Mouse (Mus musculus) small intestine, adult 2 months (tissue): ENCODE measurements around the gene Spatc1l.

Experiments used
- CTCF ChIP-seq: fragments of 200-500 bp; IDR thresholded peaks from 2 replicates; pipeline ENCODE4 v1.5.1; 2012; ENCODE audit warnings: low read depth, mild to moderate bottlenecking, control low read depth, inconsistent platforms, low read length, moderate library complexity, mixed read lengths; ENCODE audit not compliant: insufficient replicate concordance, insufficient read length; ENCODE audit errors: extremely low read depth
- POLR2A ChIP-seq: fragments of 200-500 bp; IDR thresholded peaks from 2 replicates; pipeline ENCODE4 v1.6.1; 2012; ENCODE audit warnings: low read depth, mild to moderate bottlenecking, control low read depth, inconsistent platforms, low read length, moderate library complexity

- TF ChIP-seq POLR2A (no peak), CTCF (no peak)
These were observed 20.6 kb upstream of the Spatc1l start for GRCm38 (mm10) chr10:76541336-76542085.
